Mouse (Mus musculus) granulocyte monocyte progenitor cell, adult 5-6 weeks (primary cell): ENCODE data around the gene Tlr2. TPM values are rescaled to one million over a fixed set of nuclear protein-coding genes. Genes with fewer than 3 reads are reported as not detected.
"Not testable (repeated sequence)": the region's sequence is repeated elsewhere in the genome, so short reads cannot be mapped to it uniquely, and the experiment has no call there.

Source experiments
- ATAC-seq: replicated peaks from 2 replicates; pipeline ENCODE4 v1.8.0; 2016; ENCODE audit warnings: mild to moderate bottlenecking, moderate TSS enrichment, inconsistent platforms; ENCODE audit not compliant: poor library complexity, severe bottlenecking
- total RNA-seq, 2 experiments: library from RNA; stranded (forward) in 1 of 2; stranded (reverse) in 1 of 2; fragments of 200-712, 200-1000 nt in 1 of 2; fragments of >200 nt in 1 of 2; fragmentation: Nextera tagmentation in 1 of 2; gene quantifications; 2 replicates each; pipeline ENCODE4 v1.2.3; 2014 to 2017

The Tlr2 gene
- total RNA-seq (2014; fragmentation: Nextera tagmentation) (11.2 and 13.4 TPM in 2 replicates), total RNA-seq (2017) (7.8 and 14.1 TPM in 2 replicates)

DNA sequence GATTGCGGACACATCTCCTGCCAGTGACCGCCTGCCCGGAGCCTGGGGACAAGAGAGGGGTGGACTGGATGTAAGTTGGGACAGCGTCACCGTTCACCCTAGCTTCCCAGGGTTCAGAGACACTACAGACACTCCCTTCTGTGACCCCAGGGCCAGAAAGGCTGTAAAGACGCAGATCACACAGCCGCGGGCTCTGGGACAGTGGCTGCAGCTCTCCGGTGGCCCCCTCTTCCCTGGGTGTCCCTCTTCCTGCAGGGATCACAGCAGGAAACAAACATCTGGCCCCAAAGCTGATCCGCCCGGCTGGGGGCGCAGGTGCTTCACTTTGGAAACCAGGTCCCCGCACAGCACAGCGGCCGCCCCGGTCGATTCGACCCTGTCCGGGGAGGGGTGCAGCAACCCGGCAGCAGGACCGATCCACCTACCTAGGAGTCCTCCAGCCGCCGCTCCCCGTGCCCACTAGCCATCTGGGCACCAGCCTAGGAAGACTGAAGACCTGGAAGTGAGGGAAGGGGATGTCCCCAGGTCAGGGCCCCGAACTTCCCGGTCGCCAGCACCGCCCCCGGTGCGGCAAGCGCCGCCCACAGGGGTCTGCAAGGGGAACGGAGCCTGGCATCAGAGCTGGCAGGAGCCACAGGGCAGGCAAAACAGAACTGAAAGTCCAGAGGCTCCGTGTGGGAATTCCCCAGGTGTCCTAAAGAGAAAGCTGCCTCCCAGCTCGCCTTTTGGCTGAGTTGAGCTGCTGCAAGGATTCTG lies at the start of gene Tlr2:
Gene Tlr2 (minus strand): TSS at position 673 of the 756 bp plus-strand sequence.
- ATAC-seq: peak; percentile 59

DNA sequence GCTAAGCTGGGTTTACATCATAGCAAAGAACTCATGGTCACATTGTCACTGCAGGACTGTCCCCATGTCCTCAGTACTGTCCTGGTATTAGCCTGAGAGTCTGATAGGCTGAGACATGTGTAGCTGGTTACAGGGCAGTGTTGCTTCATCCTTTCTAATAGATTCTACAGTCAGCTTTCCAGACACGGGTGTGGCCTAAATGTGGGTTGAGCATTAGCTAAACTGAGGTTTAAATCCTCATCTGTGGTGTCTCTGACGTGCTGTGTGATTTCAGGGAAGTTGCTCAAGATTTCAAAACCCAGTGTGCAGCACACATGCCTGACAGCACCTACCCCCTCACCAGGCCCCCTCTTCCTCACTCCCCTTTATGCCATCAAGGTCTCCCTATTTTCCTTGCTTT lies 43.6 kb upstream of the Tlr2 start:
- peak; percentile 97 for ATAC-seq

DNA sequence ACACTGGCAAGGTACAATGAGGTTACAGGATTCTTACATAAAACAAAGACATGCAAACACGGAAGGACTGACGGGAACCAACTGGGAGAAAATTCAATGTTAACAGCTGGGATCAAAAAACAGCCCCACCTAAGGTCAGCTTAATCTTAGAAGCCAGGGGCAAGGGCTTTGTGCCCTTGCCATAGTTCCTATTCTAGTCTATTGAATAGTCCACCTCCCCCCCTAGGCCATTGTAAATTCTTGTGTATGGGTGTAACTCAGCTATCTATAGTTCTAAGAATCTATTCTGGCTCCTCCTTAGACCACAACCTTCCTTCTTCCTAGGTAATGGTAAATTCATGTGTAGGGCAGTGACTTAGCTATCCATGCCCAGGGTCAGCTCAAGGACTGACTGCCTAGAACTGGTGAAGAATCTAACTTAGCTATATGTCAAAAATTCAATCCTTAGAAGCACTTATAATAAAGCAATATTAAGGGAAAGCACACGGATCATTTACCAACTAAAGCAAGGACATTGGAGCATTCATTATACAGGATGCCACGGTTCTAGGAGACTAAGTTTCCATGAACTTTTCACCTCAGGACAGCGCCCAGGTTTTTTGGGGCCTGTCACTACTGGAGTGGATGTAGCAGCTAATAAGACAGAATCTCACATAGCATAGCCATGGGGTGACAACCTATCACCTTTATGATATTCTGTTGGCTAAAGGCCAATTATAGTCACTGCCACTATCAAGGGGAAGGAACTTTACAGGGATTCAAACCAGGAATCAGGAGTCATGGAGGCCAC lies 37.9 kb upstream of the Tlr2 start:
- ATAC-seq: not testable (repeated sequence)

DNA sequence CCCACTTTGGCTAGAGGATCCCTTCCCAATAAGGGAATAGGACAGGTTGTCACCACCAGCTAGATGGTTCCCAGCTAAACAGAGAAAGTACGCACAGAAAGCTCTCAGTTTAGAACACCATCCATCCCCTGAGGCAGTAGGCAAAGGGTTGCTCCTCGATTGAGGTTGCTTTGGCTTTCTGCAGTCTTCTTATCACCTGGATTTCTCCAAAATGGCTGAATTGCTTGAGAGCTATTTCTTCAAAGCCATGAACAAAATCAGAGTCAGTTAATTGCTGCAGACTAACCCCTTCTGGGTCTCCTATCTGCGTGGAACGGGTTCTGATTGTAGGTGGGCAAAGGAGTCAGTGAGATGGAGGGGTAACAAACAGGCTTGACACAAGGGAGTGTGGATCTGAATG lies 37.2 kb upstream of the Tlr2 start:
- no peak for ATAC-seq

DNA sequence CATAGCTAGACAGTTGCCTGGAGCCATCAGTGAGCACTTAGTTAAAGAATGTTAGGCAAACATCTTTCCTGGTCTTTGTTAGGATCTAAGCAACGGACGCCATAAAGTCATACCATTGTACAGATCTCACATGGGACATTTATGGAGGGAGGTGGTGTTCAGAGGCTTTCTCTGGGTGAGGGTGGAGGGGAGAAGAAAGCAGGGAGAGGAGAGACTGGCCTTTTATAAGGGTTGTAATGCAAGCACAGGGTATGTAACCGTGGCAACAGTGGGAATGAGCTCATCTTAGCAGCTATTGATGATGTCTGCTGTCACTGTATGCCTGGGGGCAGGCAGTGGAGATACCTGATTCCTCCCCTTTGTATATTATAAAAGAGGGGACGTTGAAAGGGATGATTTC lies 34.7 kb upstream of the Tlr2 start:
- ATAC-seq: no peak

DNA sequence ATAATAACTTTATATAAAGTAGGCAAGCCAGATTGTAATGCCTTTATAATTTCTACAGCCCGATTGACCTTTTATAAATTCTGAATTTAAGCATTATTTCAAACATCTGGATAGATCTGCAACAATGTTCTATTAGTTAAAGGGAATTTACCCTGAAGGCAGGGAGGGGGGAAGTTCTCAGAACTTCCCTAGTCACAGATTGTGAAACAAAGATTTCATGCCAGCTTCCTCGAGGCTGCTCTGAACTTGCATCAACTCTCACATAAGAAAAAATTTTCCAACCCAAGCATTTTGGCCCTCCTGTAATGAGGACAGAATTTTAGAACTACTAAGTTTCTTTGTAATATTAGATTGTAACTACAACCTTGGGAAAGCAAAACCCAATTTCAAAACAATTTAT lies 33.5 kb upstream of the Tlr2 start:
- peak; percentile 72 for ATAC-seq

DNA sequence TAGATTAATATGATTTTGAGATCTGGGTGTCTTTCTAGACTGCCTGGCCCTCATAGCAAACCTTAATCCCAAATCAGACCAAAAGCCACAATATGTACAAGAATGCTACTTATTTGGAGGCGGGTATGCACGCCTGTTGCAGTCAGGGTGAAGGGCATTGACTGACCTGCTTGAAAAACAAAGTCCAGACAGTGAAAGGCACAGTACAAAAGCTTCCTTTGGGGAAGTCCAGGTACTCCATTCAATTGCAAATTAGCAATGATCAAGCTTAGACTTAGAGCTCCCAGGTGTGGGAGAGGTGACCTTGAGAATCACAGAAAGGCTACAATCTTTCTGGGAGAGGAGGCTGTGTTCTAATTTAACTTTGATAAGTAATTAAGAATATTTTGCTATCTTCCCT lies 31.3 kb upstream of the Tlr2 start:
- not testable (repeated sequence) for ATAC-seq

DNA sequence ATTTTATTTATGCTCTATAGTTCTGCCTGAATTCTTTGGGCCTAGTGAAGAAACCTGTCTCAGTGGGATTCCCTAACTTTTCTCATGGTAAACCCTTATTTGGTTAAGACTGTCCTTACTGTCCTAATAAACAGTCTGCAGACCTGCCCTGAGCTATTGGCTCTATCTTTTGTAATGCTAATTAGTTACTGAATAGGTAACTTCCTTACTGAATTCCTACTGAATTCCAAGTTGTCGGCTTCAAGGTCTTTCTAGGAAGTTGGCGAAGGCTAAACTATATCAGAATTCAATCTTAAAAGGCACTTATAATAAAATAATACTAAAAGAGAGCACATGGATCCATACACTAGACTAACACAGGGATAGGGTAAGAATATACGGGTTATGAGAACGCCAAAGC lies 30.4 kb upstream of the Tlr2 start:
- not testable (repeated sequence) for ATAC-seq

DNA sequence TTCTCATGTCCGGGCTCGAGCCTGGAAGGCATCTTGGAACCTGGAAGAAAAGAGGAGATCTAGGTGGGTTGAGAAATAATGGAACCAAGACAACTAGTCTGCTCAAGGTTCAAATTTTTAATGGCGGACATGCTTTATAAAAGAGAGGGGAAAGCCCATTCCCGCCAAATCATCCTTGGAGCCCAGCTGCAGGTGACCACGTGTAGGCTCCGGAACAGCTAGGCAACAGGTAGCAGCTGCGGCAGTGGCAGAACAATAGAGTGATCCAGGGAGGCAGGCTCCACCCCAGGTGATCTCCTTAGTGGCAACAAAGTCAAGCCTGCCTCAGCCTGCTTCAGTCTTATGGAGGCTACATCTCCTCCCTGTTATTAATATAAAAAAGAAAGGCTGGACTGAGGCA lies 30.0 kb upstream of the Tlr2 start:
- ATAC-seq: not testable (repeated sequence)

DNA sequence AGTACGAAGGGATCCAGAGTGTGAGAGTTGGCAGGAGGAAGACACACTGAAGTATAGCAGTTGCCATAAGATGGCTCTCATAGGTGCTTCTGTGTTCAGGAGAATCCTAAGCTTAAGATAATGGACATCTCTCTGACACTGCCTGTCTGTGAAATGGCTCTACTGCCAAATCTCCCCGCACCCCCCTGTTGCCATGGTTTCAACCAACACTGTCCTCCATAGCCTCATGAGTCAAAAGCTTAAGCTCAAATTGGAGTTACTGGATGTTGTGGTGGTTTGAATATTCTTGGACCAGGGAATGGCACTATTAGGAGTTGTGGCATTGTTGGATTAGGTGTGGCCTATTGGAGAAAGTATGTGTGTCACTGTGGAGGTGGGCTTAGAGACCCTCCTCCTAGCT lies 28.2 kb upstream of the Tlr2 start:
- no peak for ATAC-seq

DNA sequence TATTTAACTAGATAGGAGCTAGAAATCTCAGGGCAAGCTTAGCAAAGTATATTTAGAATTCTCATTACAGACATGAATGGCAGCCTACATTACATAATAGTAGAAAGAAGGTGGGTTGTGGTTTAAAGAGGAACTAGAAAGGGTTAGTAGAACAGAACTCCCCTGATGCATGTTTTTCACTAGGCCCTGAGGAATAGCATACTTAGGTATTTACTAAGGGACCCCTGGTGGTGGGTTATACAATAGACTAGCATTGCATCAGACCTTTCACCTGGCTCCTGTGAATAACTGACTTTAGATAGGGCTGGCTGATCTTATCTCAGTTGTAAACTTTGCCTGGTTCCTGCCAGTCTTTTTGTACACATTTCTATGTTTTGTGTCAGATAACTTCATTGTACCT lies 25.5 kb upstream of the Tlr2 start:
- peak; percentile 49 for ATAC-seq

DNA sequence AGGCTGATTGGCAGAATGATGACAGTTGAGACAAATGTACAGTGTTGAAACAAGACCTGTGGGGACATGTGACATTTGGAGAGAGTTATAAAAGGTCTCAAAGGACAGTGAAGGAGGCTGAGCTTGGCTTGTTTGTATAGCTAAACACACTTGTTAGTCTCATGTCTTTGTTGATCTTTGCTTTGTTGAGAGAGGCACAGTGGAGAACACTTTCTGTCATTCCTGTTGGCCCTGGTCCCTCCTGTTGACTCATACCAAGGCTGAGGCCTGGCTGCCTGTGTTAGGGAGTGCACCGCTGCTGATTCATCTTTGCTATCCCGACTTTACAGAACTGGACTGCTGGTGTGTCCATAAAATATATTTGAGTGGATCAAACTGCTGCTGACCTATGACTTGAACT lies 23.6 kb upstream of the Tlr2 start:
- no peak for ATAC-seq

DNA sequence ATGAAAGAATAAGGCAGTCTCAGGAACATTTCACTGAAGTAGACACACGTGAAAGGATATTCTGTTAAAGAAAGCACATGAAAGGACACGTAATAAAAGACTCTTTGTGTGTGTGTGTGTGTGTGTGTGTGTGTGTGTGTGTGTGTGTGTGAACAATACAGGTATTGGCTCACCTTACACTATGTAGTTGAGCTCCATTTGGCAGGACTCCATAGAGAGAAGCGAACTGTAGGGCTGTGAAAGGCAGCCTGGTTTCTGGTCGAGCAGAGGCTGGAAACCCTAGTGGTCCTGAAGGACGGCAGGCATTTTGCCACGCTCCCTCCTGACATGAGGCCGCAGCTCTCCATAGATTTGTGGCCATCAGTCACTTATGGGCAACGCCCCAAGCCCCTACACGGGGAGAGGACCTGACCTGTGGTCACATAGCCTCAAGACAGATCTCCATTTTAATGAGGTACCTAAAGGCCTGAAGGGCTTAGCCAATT lies 22.5 kb upstream of the Tlr2 start:
- no peak for ATAC-seq

DNA sequence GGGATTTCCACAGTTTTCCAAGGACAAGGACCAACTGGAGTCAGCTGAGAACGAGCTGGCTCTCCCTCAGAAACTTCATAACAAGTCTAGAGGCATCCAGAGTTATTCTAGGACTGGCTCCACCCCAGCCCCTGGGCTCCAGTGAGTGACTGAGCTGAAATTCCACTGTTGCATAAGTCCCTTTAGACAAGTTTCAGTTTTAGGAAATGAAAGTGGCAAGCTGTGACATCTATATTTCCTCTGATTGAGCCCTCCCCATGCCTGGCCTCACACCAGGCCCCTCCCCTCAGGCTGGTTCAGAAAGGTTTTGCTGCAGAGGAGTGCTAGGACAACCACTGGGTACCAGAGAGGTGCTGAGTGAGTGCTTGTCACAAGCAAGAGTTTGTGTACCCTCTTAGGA lies 21.4 kb upstream of the Tlr2 start:
- peak; percentile 85 for ATAC-seq

DNA sequence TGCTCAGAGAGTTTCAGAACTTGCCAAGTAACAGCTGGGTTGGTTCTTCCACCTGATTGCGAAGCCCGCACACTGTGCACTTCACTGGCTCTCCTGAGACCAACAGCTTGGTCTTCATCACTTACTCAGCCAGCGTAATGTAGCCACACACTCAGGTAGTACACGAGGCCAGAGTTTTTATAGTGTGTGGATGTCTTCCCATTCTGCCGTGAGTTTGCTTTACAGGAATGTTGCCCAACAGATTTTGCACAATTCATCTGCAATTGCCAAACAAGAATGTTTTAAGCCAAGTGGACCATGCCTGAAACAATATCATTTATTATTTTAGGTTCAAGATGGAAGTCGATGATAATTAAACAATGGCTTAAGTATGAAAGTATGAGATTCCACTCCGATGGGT lies 18.0 kb upstream of the Tlr2 start:
- peak; percentile 21 for ATAC-seq

DNA sequence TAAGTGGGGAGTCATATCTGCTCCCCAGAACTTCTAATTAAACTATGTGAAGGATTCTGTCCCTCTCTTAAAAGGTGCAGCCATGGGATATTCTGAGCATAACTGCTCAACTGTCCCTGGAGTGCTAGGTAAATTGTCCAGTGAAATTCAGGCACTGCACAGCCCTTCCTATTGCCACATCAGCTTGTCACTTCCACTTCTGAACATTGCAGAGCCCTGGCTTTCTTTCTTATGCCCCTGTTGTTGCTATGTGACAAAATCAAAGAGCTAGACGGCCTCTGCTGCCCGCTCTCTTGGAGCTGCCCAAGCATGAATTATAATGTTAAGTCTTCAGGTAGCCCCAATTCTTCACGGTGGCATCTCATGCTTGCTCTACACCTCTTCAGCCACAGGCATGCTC lies 17.5 kb upstream of the Tlr2 start:
- peak; percentile 63 for ATAC-seq

DNA sequence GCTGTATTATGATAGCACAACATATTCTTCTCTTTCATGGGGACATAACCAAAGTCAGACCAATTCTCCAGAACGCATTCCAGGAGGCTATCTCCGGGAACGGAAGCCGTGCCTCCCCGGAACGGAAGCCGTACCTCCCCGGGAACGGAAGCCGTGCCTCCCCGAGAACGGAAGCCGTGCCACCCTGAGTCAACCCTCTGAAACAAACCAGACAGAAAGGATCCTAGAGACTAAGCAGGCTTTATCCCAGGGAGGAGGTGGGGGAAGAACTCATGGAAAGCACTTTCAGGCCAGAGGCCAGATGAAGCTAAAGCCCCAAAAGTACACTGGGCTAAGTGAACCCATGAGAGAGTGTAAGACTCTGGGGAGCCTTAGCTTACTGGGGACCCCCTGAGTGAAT lies 16.1 kb upstream of the Tlr2 start:
- no peak for ATAC-seq

DNA sequence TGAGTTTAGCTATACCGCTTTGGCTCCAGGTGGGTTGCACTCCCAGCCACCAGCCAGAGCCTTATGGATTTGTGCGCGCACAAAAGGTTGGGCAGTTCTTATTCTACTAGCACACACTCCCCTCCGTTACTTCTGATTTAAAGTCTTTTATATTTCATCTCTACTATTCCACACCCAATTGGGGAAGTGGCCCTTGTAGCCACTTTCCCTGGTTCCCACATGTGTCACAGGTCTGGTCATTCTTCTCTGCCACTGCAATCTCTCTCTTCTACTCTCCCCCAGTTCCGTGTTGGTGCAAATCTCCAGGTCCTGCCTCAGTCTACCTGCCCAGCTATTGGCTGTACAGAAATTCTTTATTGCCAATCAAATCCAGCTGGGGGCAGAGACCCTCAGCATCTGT lies 14.1 kb upstream of the Tlr2 start:
- peak; percentile 60 for ATAC-seq

DNA sequence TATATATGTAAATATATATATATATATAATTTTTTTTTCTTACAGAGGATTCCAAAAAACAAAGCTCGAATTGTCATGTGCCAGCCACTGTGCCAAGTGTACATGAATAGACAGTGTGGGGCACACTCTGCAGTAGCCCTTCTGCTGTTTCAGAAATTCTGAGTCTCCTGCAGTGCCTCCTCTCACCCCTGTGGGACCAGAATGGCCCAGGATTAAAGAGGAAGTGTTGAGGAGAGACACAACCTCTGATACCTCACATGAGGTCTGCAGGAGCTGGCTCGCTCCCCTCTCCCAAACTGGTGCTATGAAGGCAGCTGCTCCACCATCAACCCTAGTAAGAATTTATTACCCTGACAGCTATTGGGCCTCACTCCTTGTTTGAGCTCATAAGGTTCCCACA lies 7.8 kb upstream of the Tlr2 start:
- peak; percentile 54 for ATAC-seq

DNA sequence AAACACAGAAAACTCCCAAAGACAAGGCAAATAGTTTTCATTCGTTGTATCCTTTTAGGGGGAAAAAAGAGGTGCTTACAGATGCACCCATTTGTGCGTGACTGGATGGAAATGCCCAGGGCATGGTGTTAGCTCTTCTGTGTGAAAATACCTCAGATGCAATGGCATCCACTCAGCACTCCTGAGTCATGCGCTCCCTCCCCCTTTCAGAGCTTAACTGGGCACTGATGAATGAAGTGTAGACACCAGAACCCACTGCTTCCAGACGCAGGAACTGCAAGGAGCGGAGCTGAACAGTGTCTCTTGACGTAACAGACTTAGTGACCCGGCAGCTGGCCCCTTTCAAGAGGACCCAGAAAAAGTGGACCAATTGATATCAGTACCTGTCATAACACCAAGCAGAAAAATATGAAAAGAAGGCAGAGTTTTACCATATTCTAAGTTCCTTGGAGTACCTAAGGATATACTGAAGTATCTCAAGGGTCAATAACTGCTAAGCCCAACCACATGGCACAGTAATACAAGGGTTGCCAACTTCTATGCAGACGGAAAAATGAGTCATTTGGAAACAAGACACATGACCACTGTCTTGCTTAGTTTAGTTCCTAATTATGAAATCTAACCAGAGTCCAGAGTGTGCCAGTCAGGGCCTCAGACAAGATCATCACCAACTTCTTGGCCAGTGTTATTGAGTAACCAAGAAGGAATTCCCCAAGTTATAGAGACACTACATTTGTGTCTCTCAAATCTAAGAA lies 3.4 kb upstream of the Tlr2 start:
- ATAC-seq: peak; percentile 68

DNA sequence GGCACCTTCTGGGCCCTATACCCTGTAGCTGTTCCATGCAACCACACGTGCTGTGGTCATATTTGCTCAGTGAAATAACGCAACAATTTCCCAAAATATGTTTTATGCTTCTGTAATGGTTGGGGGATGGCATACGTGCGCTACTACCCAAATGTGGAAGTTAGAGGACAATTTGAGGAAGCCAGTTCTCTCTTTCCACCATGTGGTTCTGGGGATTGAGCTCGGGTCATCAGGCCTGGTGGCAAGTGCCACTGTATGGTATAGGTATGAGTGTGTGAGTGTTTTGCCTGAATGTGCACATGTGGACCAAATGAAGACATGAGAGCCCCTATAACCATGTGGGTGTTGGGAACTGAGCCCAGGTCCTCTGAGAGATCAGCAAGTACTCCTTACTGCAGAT lies 2.1 kb downstream of the Tlr2 start:
- peak; percentile 70 for ATAC-seq
